Mouse (Mus musculus): ENCODE data around the gene Axin2.

DNA sequence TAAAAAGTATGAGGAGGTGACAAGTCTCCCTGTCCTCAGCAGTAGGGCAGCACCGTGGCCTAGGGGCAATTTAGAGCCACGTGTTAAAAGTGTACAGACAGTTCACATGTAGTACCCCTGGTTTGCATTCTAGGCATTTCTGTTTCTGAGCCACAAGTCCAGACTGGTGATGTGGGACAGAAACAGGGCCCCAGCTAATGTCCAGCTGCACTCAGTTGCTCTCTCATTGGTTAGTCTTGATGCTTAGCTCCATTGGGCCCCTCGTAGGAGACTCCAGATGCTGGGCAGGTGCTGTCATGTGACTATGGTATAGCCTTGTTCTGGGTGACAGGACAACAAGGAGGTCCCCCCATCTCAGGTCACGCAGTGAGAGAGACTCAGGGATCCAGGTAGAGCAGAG is 9.0 kb downstream of the Axin2 start:
- no peak for TF ChIP-seq CTCF (IDR thresholded peaks at IDR 0.05; ENCODE audit: low read depth, low read length)
- TF ChIP-seq POLR2A (IDR thresholded peaks at IDR 0.05; ENCODE audit: extremely low read depth, insufficient read depth, low read length), result no peak
